Mouse (Mus musculus) brain, embryonic 18.5 days (tissue): ENCODE data around the gene Psma5.
"Not testable (repeated sequence)": the region's sequence is repeated elsewhere in the genome, so short reads cannot be mapped to it uniquely, and the experiment has no call there.

Source experiments
- DNase-seq: peaks from one replicate; pipeline ENCODE4 v3.0.0-alpha.2; 2012; ENCODE audit warnings: low read depth, low spot score

The Psma5 gene

GRCm38 (mm10) chr3:108256719-108257637 is at the start of gene Psma5:
Psma5 (plus strand) TSS chr3:108256926.
- peak; percentile 96 for DNase-seq

- DNase-seq, result no peak
Observed at GRCm38 (mm10) chr3:108209001-108209400, 47.7 kb upstream of the Psma5 start.

GRCm38 (mm10) chr3:108209536-108209935 is 47.2 kb upstream of the Psma5 start:
- DNase-seq, result no peak

- peak; percentile 96 for DNase-seq
Observed at GRCm38 (mm10) chr3:108209946-108210770, 46.6 kb upstream of the Psma5 start.

GRCm38 (mm10) chr3:108210771-108211139 is 46.0 kb upstream of the Psma5 start, which contains the start of gene Atxn7l2:
Atxn7l2 (minus strand) TSS chr3:108210934.
- DNase-seq, result no peak

- DNase-seq, result peak; percentile 49
Observed at GRCm38 (mm10) chr3:108211845-108212244, 44.9 kb upstream of the Psma5 start.

GRCm38 (mm10) chr3:108212406-108212805 is 44.3 kb upstream of the Psma5 start:
- DNase-seq, result no peak

GRCm38 (mm10) chr3:108214734-108215133 is 42.0 kb upstream of the Psma5 start:
- no peak for DNase-seq

- DNase-seq, result no peak
Observed at GRCm38 (mm10) chr3:108220661-108221060, 36.1 kb upstream of the Psma5 start.

- DNase-seq, result no peak
Observed at GRCm38 (mm10) chr3:108225711-108226557, 30.8 kb upstream of the Psma5 start.

- DNase-seq, result no peak
Observed at GRCm38 (mm10) chr3:108226558-108227350, 30.0 kb upstream of the Psma5 start, which contains the start of gene Sypl2. Sypl2 (minus strand) TSS chr3:108226648.

GRCm38 (mm10) chr3:108227521-108227920 is 29.2 kb upstream of the Psma5 start:
- no peak for DNase-seq

- DNase-seq, result no peak
Observed at GRCm38 (mm10) chr3:108231646-108232045, 25.1 kb upstream of the Psma5 start.

GRCm38 (mm10) chr3:108237474-108238102 is 19.1 kb upstream of the Psma5 start:
- not testable (repeated sequence) for DNase-seq

- no peak for DNase-seq
Observed at GRCm38 (mm10) chr3:108241243-108241839, 15.4 kb upstream of the Psma5 start.

GRCm38 (mm10) chr3:108246857-108247256 is 9.9 kb upstream of the Psma5 start:
- DNase-seq, result no peak

GRCm38 (mm10) chr3:108257831-108258500 is 1.2 kb downstream of the Psma5 start:
- DNase-seq, result no peak

GRCm38 (mm10) chr3:108259319-108259718 is 2.6 kb downstream of the Psma5 start:
- DNase-seq, result no peak

- not testable (repeated sequence) for DNase-seq
Observed at GRCm38 (mm10) chr3:108279495-108279894, 22.8 kb downstream of the Psma5 start.
